Mouse (Mus musculus) limb, embryonic 12.5 days (tissue): Measurements from ENCODE around the gene Slc24a4. TPM values are rescaled to one million over a fixed set of nuclear protein-coding genes. Genes with fewer than 3 reads are reported as not detected.

Experiments
- ATAC-seq: fragments of 200-750 bp; cut with Nextera tagmentation; 2 replicates; pipeline ENCODE4 v1.8.0; 2017; ENCODE audit warnings: low read depth, moderate TSS enrichment; ENCODE audit not compliant: insufficient number of reproducible peaks, insufficient read depth, low FRiP score, low TSS enrichment
- H3K27ac ChIP-seq: fragments of 300-500 bp; sonication (generic); 2 replicates; pipeline ENCODE4 v1.5.1; 2016; ENCODE audit warnings: mild to moderate bottlenecking, moderate library complexity
- H3K27me3 ChIP-seq: fragments of 300-500 bp; sonication (generic); 2 replicates; pipeline ENCODE4 v1.6.1; 2016; ENCODE audit warnings: mild to moderate bottlenecking, moderate library complexity
- H3K36me3 ChIP-seq: fragments of 300-500 bp; sonication (generic); 2 replicates; pipeline ENCODE4 v1.6.1; 2016; ENCODE audit warnings: mild to moderate bottlenecking, moderate library complexity
- H3K4me1 ChIP-seq: fragments of 300-500 bp; sonication (generic); replicated peaks from 2 replicates; pipeline ENCODE4 v1.6.1; 2016
- H3K4me2 ChIP-seq: fragments of 300-500 bp; sonication (generic); 2 replicates; pipeline ENCODE4 v1.6.1; 2016; ENCODE audit warnings: mild to moderate bottlenecking, moderate library complexity
- H3K4me3 ChIP-seq: fragments of 300-500 bp; sonication (generic); replicated peaks from 2 replicates; pipeline ENCODE4 v1.5.1; 2016; ENCODE audit warnings: mild to moderate bottlenecking
- H3K9ac ChIP-seq: fragments of 300-500 bp; sonication (generic); replicated peaks from 2 replicates; pipeline ENCODE4 v1.6.1; 2016; ENCODE audit warnings: mild to moderate bottlenecking, moderate library complexity
- H3K9me3 ChIP-seq: fragments of 300-500 bp; sonication (generic); 2 replicates; pipeline ENCODE4 v1.6.1; 2016; ENCODE audit warnings: mild to moderate bottlenecking, moderate library complexity
- WGBS: fragments of 180-500 bp; shearing (Covaris S2); methylation state at CpG from one replicate; pipeline ENCODE4 v1.1.7; 2016; 5-methylcytosine and 5-hydroxymethylcytosine counted together
- polyA plus RNA-seq: library from polyadenylated mRNA; unstranded; fragments of >200 nt; fragmentation: Nextera tagmentation; extraction: Ambion mirVana; gene quantifications from 2 replicates; pipeline ENCODE4 v1.2.1, GENCODE M21; 2016

Slc24a4 gene
- polyA plus RNA-seq, 1 experiment from 2014 or later: 0.19 TPM

DNA sequence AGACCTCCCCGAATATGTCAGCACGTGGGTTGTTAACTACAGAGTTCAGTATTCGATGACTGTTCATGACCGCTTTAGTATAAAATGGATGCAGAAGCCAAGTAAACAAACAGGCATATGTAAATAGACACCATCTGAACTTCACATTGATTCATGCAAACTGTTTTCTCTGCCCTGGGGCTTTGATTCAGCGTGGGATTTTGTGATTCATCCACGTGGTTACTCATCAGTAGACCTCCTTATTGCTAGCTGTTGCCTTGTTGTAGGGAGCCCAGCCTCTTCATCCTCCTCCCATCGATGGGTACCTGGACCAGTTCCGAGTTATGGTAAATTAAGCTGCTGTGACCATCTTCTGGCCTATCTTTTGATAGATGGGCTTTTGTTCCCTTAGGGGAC is 181.3 kb downstream of the Slc24a4 start:
- Histone ChIP-seq H3K9me3 (no peaks in the 10 kb centered on the region), H3K4me2 (no peak overlapping the region), H3K4me3 (no peak overlapping the region), H3K36me3 (no peaks in the 10 kb centered on the region), H3K9ac (no peak overlapping the region), H3K27me3 (no peaks in the 10 kb centered on the region), H3K27ac (no peak overlapping the region), H3K4me1 (peaks cover 18% of the 10 kb centered on the region)
- 88% methylated on average over 8 of the region's 8 CpGs for WGBS
- no peak for ATAC-seq

DNA sequence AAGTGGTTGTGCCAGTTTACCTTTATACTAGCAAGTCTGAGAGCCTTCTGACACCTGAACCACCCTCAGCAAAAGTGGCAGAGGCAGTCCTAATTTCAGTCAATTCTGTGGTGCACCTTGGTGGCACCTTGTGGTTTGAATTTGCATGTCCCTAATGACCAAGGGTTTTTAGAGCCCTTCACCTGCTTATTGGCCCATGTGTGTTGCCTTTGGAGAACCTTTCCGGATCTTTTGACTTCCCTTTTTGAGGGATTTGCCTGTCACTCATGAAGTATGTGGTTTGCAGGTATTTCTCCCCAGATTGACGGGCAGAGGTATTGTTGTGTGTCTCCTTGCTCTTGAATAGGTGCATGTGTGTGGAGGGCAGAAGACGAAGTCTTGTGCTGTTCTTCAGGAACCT is 181.7 kb downstream of the Slc24a4 start:
- H3K9ac ChIP-seq: no peak overlapping the region
- H3K4me2 ChIP-seq: no peak overlapping the region
- H3K4me3 ChIP-seq: no peak overlapping the region
- H3K36me3 ChIP-seq: 0 out of 2 replicates have a peak, but pooled peaks cover 2% of the 10 kb centered on the region
- no peak for ATAC-seq
- H3K27me3 ChIP-seq: no peaks in the 10 kb centered on the region
- peaks cover 15% of the 10 kb centered on the region for H3K4me1 ChIP-seq
- no peaks in the 10 kb centered on the region for H3K9me3 ChIP-seq
- H3K27ac ChIP-seq: no peak overlapping the region
- 92% methylated on average over 3 of the region's 3 CpGs for WGBS

DNA sequence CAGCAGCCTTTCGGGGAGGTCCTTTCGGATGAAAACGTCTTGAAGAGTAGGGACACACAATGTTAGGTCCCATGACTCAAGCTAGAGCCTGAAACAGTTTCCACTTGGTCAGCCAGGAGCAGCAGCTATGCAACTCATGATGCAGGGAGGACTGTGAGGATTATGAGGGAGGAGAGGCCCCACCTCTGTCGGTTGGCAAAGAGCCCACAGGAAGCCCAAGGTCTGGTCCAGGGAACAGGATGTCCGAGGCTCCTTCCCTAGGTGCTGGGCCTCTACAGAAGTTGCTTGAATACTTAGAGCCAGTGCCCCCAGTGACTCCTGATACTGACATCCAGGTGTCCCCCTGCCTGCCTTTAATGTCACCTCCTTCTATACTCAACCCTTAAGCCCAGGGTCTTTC is 182.9 kb downstream of the Slc24a4 start:
- H3K9ac ChIP-seq: no peak overlapping the region
- no peaks in the 10 kb centered on the region for H3K27me3 ChIP-seq
- H3K27ac ChIP-seq: no peak overlapping the region
- no peak overlapping the region for H3K4me3 ChIP-seq
- 85% methylated on average over 5 of the region's 5 CpGs for WGBS
- peaks cover 14% of the 10 kb centered on the region for H3K4me1 ChIP-seq
- no peaks in the 10 kb centered on the region for H3K9me3 ChIP-seq
- H3K4me2 ChIP-seq: no peak overlapping the region
- no peak for ATAC-seq
- 0 out of 2 replicates have a peak, but pooled peaks cover 5% of the 10 kb centered on the region for H3K36me3 ChIP-seq

Other genes with a start within 250 kb of the Slc24a4 start
- gene Trip11, start 215.5 kb upstream of the Slc24a4 start, polyA plus RNA-seq: 27.1 and 27.4 TPM in 2 replicates
- gene Atxn3, start 170.5 kb upstream of the Slc24a4 start, polyA plus RNA-seq: 10.8 and 11.6 TPM in 2 replicates
- 32.3 and 34.4 TPM in 2 replicates for gene Cpsf2, start 152.7 kb upstream of the Slc24a4 start, polyA plus RNA-seq
- gene Rin3, start 154.3 kb downstream of the Slc24a4 start, polyA plus RNA-seq: 3.6 and 4.4 TPM in 2 replicates